Mouse (Mus musculus): ENCODE measurements around the gene Spsb2.
"Not testable (repeated sequence)": the region's sequence is repeated elsewhere in the genome, so short reads cannot be mapped to it uniquely, and the experiment has no call there.

Gene Spsb2

GRCm38 (mm10) chr6:124817563-124817962 is 9.1 kb downstream of the Spsb2 start:
- no peak for DNase-seq (ENCODE audit: low spot score)

DNA sequence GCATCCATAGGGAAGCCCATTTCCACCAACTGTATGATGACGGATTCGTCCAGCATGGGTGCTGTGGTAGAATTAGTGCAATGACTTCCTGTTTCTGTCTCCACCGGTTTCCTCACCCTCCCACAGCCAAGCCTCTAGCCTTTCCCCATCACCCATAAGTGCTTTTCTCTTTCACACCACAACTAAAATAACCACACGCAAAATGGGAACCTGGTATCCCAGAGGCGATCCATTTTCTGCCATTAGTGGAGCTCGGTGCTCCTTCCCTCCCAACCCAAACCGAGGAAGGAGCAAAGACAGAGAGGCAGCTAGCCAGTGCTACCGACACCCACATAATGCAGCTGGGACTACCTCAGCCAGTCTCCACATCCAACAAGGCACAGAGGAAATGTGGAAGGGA is 9.5 kb downstream of the Spsb2 start:
- no peak for DNase-seq (ENCODE audit: low spot score)

GRCm38 (mm10) chr6:124820891-124821290 is 12.4 kb downstream of the Spsb2 start:
- DNase-seq (ENCODE audit: low spot score) = no peak

DNA sequence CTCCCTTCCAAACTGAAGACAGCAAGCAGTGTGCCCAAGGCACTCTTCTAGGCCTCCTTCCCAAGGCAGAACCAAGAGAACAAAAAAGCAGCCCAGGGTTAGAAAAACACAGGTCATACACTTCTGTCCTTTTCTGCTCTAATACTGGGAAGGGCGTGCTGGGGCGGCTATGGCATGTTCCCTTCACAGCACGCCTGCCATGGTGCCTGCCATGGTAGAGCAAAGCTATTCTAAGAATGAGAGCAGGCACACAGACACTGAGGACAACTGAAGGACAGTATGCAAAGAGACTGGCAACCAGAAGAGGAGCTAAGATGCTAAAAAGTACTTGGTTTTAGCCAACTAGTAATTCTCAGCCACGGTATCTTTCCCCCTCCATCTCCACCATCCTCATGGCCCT is 13.6 kb downstream of the Spsb2 start:
- no peak for DNase-seq (ENCODE audit: low spot score)

DNA sequence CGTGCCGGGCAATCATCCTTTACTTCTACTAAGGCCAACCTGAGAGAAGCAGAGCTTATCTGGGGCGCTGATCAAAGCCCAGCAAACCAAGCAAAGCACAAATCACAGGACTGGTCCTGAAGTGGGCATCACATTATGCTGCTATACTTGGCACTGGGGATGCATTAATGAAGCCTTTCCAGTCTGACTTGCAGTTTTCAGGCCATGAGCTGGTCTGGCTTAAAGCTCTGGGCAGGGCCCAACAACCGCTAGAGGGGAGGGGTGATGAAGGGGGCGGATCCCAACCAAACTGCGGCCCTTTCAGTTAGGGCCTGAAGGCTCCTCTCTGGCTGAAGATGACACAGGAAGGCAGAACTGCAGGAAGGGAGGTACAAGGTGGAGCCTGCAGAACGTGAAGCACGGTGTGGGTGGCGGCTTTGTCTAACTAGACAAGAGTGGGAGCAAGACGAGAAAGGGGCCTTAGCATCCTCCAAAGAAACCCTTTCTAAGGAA is 19.7 kb downstream of the Spsb2 start:
- peak; percentile 67 for DNase-seq (ENCODE audit: low spot score)

DNA sequence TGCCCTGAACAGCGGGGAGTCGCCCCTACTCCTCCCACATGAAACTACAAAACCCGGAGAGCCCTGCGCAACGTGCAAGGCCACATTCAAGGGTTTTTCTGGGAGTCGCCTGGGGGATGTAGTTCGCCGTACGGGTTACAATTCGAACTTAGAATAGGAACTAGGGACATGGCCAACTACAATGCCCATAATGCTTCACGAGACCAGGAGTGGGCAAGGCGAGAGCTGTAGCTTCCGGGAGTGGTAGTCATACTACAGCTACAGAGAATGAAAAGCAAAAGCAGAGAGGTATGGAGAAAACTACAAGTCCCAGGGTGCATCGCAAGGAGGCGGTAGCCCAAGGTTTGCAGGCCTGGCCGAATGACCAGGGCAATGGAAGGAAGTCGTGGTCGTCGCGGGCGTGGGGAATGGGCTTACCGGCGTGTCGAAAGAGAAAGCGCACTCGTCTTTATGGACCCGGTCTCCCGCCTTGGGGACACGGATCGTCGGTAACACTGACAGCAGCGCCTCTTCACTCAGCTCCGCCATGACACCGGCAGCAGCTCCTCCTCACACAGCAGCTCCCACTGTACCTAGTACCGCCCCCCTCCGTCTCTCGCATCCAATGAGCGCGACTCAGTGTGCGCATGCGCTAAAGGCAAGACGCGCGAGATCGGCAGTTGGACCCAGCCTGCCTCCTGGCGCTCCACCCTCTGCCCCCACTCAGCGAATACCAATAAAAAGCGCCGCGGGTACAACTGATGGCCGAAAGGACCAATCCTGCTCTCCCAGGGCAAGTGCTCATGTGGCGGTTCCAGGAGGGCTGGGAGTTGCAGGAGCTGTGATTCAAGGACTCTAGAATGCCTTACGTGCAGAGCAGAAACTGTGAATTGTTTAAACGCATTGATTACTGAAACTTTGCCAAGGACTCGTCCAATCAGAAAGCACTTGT is 20.7 kb downstream of the Spsb2 start, which contains the start of the genes Usp5 and Cdca3:
TSS of gene Usp5 (minus strand) at position 617 of the 931 bp plus-strand sequence.
TSS of gene Cdca3 (plus strand) at position 680 of the 931 bp plus-strand sequence.
- DNase-seq (ENCODE audit: low spot score) = peak; percentile 98

- DNase-seq (ENCODE audit: low spot score) = peak; percentile 93
Observed at GRCm38 (mm10) chr6:124829799-124830700, 21.6 kb downstream of the Spsb2 start.

DNA sequence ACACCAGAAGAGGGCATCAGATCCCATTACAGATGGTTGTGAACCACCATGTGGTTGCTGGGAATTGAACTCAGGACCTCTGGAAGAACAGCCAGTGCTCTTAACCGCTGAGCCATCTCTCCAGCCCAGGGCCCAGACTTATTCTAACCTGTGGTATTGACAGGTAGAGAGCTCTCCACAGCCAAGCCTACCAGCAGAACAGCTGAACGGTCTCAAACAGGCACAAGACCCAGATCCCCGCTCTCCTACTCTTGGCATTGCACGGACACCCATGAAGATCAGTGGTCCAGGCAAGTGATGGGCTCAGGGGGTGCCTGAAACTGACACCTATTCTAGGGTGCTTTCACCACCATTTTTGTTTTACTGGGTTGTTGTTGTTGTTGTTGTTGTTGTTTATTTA is 22.7 kb downstream of the Spsb2 start:
- DNase-seq (ENCODE audit: low spot score) = not testable (repeated sequence)

GRCm38 (mm10) chr6:124831649-124832048 is 23.2 kb downstream of the Spsb2 start:
- DNase-seq (ENCODE audit: low spot score) = no peak

DNA sequence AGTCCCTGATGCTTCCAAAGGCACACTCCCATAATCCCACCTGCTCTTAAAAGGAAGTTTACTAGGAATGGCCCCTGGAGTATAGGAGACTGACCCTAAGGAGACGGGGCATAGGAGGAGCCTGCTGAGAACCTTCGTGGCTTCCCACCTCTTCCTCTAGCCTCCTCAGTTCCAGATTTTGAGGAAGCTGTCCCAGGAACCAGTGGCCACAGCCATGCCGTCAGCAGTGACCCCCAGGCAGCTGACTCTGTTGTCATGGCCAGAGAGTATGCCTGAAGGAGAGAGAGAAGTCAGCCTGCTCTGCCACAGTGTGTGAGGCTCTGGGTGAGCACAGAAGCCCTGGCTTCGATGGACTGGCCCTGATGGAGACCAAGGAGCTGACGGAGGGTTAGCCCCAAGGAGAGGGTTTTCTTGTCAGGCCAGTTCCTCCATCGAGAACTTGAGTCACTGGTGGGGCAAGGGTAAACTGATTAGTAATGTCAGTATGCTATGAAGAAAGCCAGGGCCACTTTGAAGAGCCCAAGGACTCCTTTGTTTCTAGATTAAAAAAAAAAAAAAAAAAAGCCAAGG is 26.1 kb downstream of the Spsb2 start:
- peak; percentile 50 for DNase-seq (ENCODE audit: low spot score)

GRCm38 (mm10) chr6:124835531-124835930 is 27.1 kb downstream of the Spsb2 start:
- no peak for DNase-seq (ENCODE audit: low spot score)

- no peak for DNase-seq (ENCODE audit: low spot score)
Observed at GRCm38 (mm10) chr6:124836411-124836810, 27.9 kb downstream of the Spsb2 start.

- DNase-seq (ENCODE audit: low spot score) = no peak
Observed at GRCm38 (mm10) chr6:124839805-124840204, 31.3 kb downstream of the Spsb2 start.

GRCm38 (mm10) chr6:124840241-124841167 is 32.0 kb downstream of the Spsb2 start, which contains the start of gene Gnb3:
TSS of gene Gnb3 (minus strand) at chr6:124840275.
- DNase-seq (ENCODE audit: low spot score) = no peak

- DNase-seq (ENCODE audit: low spot score) = peak; percentile 91
Observed at GRCm38 (mm10) chr6:124847305-124847704, 38.8 kb downstream of the Spsb2 start.

DNA sequence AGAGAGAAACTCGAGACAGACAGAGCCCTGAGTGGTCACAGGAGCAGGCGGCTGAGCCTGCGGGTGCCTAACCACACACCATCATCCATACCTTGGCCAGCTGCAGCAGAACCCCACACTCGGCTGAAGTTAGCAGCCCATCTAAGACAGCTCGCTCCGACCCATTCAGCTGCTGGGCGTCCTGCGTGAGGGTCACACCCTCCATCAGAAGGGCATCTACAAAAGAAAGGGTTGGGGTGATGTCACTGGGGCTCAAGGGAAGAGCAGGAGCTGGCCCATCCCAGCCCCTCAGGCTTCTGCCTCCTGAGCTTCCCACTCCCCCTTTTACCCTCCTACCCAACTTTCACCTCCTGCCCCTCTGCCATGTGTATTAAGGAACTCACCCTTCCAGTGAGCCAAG is 42.1 kb downstream of the Spsb2 start:
- DNase-seq (ENCODE audit: low spot score) = no peak

DNA sequence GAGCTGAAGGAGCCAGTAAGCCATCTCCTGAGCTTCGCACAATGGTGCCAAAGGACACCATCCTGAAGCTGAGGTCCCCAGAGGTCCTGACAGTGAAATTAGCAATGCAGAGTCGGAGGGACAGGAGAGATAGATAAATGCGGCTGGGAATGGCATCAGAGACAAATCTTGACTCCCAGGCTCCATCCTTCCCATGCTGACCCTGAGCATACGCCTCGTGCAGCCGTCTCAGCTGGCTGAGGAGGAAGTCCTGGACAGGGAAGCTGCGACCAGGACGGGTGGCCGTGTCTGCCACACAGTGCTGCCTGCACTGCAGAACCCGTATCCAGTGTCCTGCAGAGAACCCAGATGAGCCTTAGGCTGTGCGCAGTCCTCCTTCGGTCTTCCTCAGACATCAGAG is 46.2 kb downstream of the Spsb2 start:
- DNase-seq (ENCODE audit: low spot score) = no peak

- DNase-seq (ENCODE audit: low spot score) = no peak
Observed at GRCm38 (mm10) chr6:124856321-124856720, 47.9 kb downstream of the Spsb2 start.

- peak; percentile 82 for DNase-seq (ENCODE audit: low spot score)
Observed at GRCm38 (mm10) chr6:124856916-124857839, 48.7 kb downstream of the Spsb2 start, which contains the start of gene P3h3. TSS of gene P3h3 (minus strand) at chr6:124857752.
